Mouse (Mus musculus) frontal cortex, adult 2 months (tissue): ENCODE data around the gene Agpat3. TPM values are rescaled to one million over a fixed set of nuclear protein-coding genes. Genes with fewer than 3 reads are reported as not detected.

Source experiments
- DNase-seq, 2 experiments: peaks; one replicate each; pipeline ENCODE4 v3.0.0; 2022; ENCODE audit warnings: low spot score in 1 of 2; ENCODE audit errors: extremely low spot score in 1 of 2
- polyA plus RNA-seq: library from polyadenylated mRNA; depleted of rRNA; stranded (reverse); fragments of >200 nt; gene quantifications from 2 replicates; pipeline ENCODE4 v1.2.3, GENCODE M21; 2012; rRNA removed

Agpat3 gene
- 218 and 220 TPM in 2 replicates for polyA plus RNA-seq

- DNase-seq, result peak in 1 of 2 experiments; percentile 60
Measured at GRCm38 (mm10) chr10:78351887-78352665, at the start of gene Agpat3. TSS of gene Agpat3 (minus strand) at chr10:78352489.

- DNase-seq, result no peak
Measured at GRCm38 (mm10) chr10:78401127-78401526, 48.8 kb upstream of the Agpat3 start.

- DNase-seq, result peak in 1 of 2 experiments; percentile 47
Measured at GRCm38 (mm10) chr10:78399090-78399657, 46.9 kb upstream of the Agpat3 start.

- no peak for DNase-seq
Measured at GRCm38 (mm10) chr10:78396625-78396885, 44.3 kb upstream of the Agpat3 start.

- DNase-seq, result peak; percentile 94 to 100
Measured at GRCm38 (mm10) chr10:78395819-78396624, 43.7 kb upstream of the Agpat3 start.

DNA sequence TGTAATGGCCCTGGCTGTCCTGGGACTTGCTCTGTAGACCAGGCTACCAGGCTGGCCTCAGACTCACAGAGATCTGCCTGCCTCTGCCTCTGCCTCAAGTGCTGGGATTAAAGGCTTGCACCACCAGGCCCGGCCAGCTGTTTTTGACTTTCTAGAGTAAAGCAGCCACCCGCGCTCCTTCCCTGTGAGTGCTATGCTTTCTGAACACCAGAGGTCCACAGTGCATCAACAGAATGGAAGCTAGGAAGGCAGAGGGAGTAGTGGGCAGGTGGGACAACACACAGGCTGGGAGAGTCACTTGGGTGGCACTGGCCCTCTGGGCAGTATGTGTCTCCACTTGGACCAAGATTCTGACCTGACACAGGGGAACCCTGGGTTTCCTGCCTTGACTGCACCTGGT is 43.1 kb upstream of the Agpat3 start:
- no peak for DNase-seq

- DNase-seq, result peak in 1 of 2 experiments; percentile 91
Measured at GRCm38 (mm10) chr10:78392072-78392471, 39.8 kb upstream of the Agpat3 start.

- DNase-seq, result no peak
Measured at GRCm38 (mm10) chr10:78390982-78391470, 38.7 kb upstream of the Agpat3 start.

- peak in 1 of 2 experiments; percentile 77 for DNase-seq
Measured at GRCm38 (mm10) chr10:78388216-78388980, 36.1 kb upstream of the Agpat3 start.

- DNase-seq, result peak; percentile 61 to 64
Measured at GRCm38 (mm10) chr10:78385520-78385919, 33.2 kb upstream of the Agpat3 start.

GRCm38 (mm10) chr10:78383567-78383966 is 31.3 kb upstream of the Agpat3 start:
- peak in 1 of 2 experiments; percentile 36 for DNase-seq

DNA sequence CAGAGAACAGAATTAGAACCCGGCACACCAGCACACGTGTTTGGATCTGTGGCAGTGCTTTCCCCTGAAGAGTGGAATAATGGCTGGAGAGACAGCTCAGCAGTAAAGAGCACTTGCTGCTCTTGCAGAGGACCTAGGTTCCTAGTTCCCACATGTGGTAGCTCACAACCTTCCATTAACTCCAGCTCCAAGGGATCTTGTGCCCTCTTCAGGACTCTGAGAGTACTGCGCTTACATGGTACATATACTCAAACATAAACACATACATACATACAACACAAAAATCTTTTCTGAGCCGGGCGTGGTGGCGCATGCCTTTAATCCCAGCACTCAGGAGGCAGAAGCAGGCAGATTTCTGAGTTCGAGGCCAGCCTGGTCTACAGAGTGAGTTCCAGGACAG is 26.2 kb upstream of the Agpat3 start:
- DNase-seq, result no peak

- DNase-seq, result peak in 1 of 2 experiments; percentile 66
Measured at GRCm38 (mm10) chr10:78372681-78373668, 20.7 kb upstream of the Agpat3 start.

- no peak for DNase-seq
Measured at GRCm38 (mm10) chr10:78371746-78372145, 19.5 kb upstream of the Agpat3 start.

DNA sequence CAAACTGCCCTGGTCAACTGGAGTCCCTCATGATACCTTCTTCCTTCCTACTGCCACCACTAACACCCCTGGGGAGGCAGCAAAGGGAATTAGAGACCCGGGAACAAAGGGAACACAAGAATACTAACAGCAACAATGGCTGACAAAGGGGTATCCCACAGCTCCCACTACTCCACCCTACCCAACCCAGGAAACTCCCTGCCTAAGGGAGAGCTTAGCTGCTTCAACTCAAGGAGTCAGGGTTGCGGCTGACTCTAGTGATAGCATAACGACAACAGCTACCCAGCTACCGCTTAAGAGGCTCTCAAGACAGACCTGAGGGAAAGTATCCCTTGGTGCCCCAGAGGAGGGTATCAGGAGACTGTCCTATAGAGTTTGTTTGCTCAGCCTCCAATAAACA is 15.3 kb upstream of the Agpat3 start:
- DNase-seq, result no peak

- DNase-seq, result no peak
Measured at GRCm38 (mm10) chr10:78366851-78367312, 14.6 kb upstream of the Agpat3 start.

DNA sequence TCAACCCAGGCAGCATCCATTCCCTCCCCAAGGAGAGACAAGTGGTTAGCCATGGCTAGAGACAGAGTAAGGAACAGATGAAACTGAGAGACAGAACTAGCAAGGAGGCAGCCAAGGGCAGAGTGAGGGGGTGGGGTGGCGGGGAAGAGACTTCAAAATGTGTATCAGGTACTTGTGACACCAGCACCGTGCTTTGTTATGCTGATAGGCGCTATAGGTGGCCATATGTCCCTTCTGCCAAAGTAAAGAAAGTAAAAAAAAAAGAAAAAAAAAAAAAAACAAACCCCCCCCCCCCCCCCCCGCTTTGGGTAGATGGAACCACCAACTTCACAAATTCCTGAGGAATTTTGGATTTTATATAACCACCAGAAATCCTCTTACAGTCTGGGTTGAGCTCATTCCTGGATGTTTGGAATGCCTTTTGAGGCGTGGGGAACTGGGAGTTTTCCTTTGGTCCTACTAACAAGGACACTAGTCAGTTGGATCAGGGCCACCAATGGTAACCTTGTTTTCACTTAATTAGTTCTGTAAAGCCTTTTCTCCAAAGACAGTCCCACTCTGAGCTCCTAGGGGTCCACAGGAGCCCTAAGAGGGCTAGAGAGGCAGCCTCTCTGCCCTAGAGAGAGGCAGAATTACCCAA is 14.0 kb upstream of the Agpat3 start:
- no peak for DNase-seq

DNA sequence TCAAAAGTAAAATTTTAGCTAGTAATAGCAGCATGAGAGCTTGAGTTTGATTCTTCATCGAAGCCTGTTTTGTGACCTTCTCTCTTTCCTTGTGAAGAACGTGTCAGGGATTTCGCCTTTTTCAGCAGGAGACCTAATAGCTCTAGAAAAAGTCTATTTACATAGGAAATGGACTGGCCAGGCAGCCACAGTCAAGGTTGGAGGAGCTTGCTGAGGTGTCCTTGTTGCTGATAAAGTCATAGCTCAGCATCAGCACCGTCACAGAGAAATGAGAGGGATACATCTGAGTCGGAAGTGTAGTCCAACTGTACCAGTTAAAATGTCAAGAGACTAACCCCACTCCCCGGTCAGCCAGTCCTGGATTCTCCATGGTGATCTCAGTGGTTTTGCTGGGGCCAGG is 13.3 kb upstream of the Agpat3 start:
- no peak for DNase-seq

DNA sequence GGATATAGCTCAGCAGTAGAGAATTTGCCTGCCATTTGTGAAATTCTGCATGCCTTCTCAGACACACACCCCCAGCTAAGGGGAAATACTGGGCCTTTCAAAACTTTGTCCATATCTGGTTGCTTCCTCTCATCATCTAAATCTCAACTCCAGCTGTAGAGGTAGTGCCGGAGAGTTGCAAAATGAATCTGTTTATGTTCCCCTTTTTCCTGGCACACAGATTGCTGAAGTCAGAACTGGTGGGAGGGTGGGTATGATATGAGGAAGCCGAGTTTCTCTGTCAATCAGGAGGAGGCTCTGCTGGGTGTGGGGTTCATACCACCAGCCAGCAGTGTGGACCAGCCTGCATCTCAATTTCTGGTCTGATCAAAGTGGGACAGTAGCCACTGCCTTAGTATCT is 11.8 kb upstream of the Agpat3 start:
- DNase-seq, result no peak
